Comparison of ENCODE assay signal across 8 mouse cellular contexts in the genomic region with DNA sequence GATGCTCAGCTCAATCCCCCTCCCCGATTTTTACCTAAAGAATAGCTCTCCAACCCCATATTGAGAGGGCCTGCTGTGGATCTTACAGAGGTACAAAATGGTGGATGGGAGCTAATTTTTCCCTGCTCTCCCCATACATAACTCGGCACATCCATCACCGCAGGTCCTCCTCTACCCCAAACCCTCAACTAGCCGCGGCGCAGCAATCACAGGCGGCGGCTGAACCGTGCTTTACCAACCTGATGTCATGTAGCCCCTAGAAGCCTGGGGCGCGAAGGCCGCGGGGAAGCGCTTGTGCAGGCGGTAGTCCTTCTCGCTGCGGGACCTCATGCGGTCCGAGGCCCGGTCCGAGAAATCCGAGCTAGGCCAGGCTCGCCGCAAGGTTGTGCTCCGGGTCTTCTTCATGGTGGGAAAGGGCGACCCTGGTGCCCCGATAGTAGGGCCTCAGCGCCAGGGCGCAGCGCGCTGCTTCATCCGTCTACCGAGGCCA.
DNase-seq lines count a peak whose midpoint lies in the region; ATAC-seq lines count a peak whose summit lies in the region.

No protein-coding gene starts in this region.

- WGBS in lung, embryonic 15.5 days, result 1% methylated on average over 33 of the region's 33 CpGs
- WGBS in intestine, embryonic 15.5 days, result 3% methylated on average over 33 of the region's 33 CpGs
- under 1% methylated on average over 33 of the region's 33 CpGs for WGBS in liver, embryonic 15.5 days (ENCODE audit: insufficient replicate concordance)

- 0 out of 2 replicates have a peak, but pooled peaks cover 6% of the 10 kb centered on the region for H3K27me3 ChIP-seq in lung, embryonic 15.5 days
- H3K27me3 ChIP-seq in intestine, embryonic 15.5 days (replicated peaks), result 0 out of 2 replicates have a peak, but pooled peaks cover 3% of the 10 kb centered on the region
- H3K27me3 ChIP-seq in liver, embryonic 15.5 days, result peaks cover 56% of the 10 kb centered on the region

- no peaks in the 10 kb centered on the region for H3K9me3 ChIP-seq in lung, embryonic 15.5 days
- H3K9me3 ChIP-seq in intestine, embryonic 15.5 days, result no peaks in the 10 kb centered on the region
- H3K9me3 ChIP-seq in liver, embryonic 15.5 days (replicated peaks), result no peaks in the 10 kb centered on the region

- peak overlapping the region; percentile 71 for H3K4me3 ChIP-seq in lung, embryonic 15.5 days
- peak overlapping the region; percentile 80 for H3K4me3 ChIP-seq in intestine, embryonic 15.5 days (replicated peaks)
- H3K4me3 ChIP-seq in liver, embryonic 15.5 days (replicated peaks), result peak overlapping the region; percentile 51

- peaks cover 24% of the 10 kb centered on the region for H3K4me1 ChIP-seq in lung, embryonic 15.5 days
- 0 out of 2 replicates have a peak, but pooled peaks cover 8% of the 10 kb centered on the region for H3K4me1 ChIP-seq in intestine, embryonic 15.5 days (replicated peaks)
- H3K4me1 ChIP-seq in liver, embryonic 15.5 days (replicated peaks), result 0 out of 2 replicates have a peak, but pooled peaks cover 3% of the 10 kb centered on the region

- 0 out of 2 replicates have a peak overlapping the region, but pooled peaks have one; percentile 9 for H3K27ac ChIP-seq in lung, embryonic 15.5 days
- H3K27ac ChIP-seq in intestine, embryonic 15.5 days, result peak overlapping the region; percentile 82
- no peak overlapping the region for H3K27ac ChIP-seq in liver, embryonic 15.5 days (replicated peaks)

- H3K36me3 ChIP-seq in lung, embryonic 15.5 days, result no peaks in the 10 kb centered on the region
- no peaks in the 10 kb centered on the region for H3K36me3 ChIP-seq in intestine, embryonic 15.5 days
- H3K36me3 ChIP-seq in liver, embryonic 15.5 days (replicated peaks), result no peaks in the 10 kb centered on the region

- DNase-seq in lung, adult 18-20 months, result no peak
- peak; percentile 67 to 71 for DNase-seq in cerebellum, postnatal 14 days
- DNase-seq in frontal cortex, postnatal 14 days (ENCODE audit: low spot score in 2 of 2), result peak; percentile 36 to 48
- peak; percentile 41 for DNase-seq in right cerebral cortex, adult 18-20 months
- no peak for DNase-seq in c-Kit-positive CD71-positive TER-119-positive erythroid progenitor cells, embryonic 14.5 days (ENCODE audit: low spot score)

- ATAC-seq in lung, embryonic 15.5 days (ENCODE audit: borderline replicate concordance, extremely low read depth, low FRiP score, low TSS enrichment), result 0 out of 2 replicates have a peak, but pooled peaks have one; percentile 25
- peak; percentile 29 for ATAC-seq in intestine, embryonic 15.5 days
- no peak for ATAC-seq in liver, embryonic 15.5 days (ENCODE audit: insufficient read depth)

- H3K4me2 ChIP-seq in lung, embryonic 15.5 days, result peak overlapping the region; percentile 99
- H3K4me2 ChIP-seq in intestine, embryonic 15.5 days (replicated peaks), result peak overlapping the region; percentile 96
- H3K4me2 ChIP-seq in liver, embryonic 15.5 days, result peak overlapping the region; percentile 73

- H3K9ac ChIP-seq in lung, embryonic 15.5 days, result peak overlapping the region; percentile 74
- H3K9ac ChIP-seq in intestine, embryonic 15.5 days, result peak overlapping the region; percentile 79
- no peak overlapping the region for H3K9ac ChIP-seq in liver, embryonic 15.5 days

Comparison
In these comparisons a context has a peak if more than half of its experiments do, and no peak if none do; other contexts are left out.
1. DNase-seq: peak in cerebellum, postnatal 14 days (2 of 2), frontal cortex, postnatal 14 days (2 of 2) and right cerebral cortex, adult 18-20 months (single experiment); none in lung, adult 18-20 months (0 of 2) and c-Kit-positive CD71-positive TER-119-positive erythroid progenitor cells, embryonic 14.5 days (single experiment).
2. Peak in every context shown above with its lines, with median percentiles within 50 percentile points of each other: H3K4me2 ChIP-seq and H3K4me3 ChIP-seq.